Mouse (Mus musculus) heart, embryonic 16.5 days (tissue): ENCODE results near the gene Fbxl17. TPM values are rescaled to one million over a fixed set of nuclear protein-coding genes. Genes with fewer than 3 reads are reported as not detected.

Experiments used
- ATAC-seq: fragments of 200-750 bp; cut with Nextera tagmentation; replicated peaks from 2 replicates; pipeline ENCODE4 v1.8.0; 2017; ENCODE audit warnings: moderate number of reproducible peaks; ENCODE audit not compliant: insufficient read depth, low FRiP score; ENCODE audit errors: extremely low read depth
- H3K27ac ChIP-seq: fragments of 300-500 bp; sonication (generic); 2 replicates; pipeline ENCODE4 v1.5.1; 2014; ENCODE audit warnings: mild to moderate bottlenecking, low read length, control low read depth, moderate library complexity
- H3K27me3 ChIP-seq: fragments of 300-500 bp; sonication (generic); 2 replicates; pipeline ENCODE4 v1.6.1; 2014; ENCODE audit warnings: low read length, mixed read lengths; ENCODE audit not compliant: control insufficient read depth, insufficient read depth
- H3K36me3 ChIP-seq: fragments of 300-500 bp; sonication (generic); 2 replicates; pipeline ENCODE4 v1.6.1; 2014; ENCODE audit not compliant: control insufficient read depth, insufficient read depth
- H3K4me1 ChIP-seq: fragments of 300-500 bp; sonication (generic); 2 replicates; pipeline ENCODE4 v1.6.1; 2014; ENCODE audit warnings: low read length, mixed read lengths; ENCODE audit not compliant: control insufficient read depth, insufficient read depth
- H3K4me2 ChIP-seq: fragments of 300-500 bp; sonication (generic); 2 replicates; pipeline ENCODE4 v1.6.1; 2014; ENCODE audit warnings: low read depth, mild to moderate bottlenecking, control low read depth, low read length
- H3K4me3 ChIP-seq: fragments of 300-500 bp; sonication (generic); 2 replicates; pipeline ENCODE4 v1.5.1; 2014; ENCODE audit warnings: mild to moderate bottlenecking, control low read depth, low read length
- H3K9ac ChIP-seq: fragments of 300-500 bp; sonication (generic); 2 replicates; pipeline ENCODE4 v1.6.1; 2014; ENCODE audit warnings: low read length, control low read depth
- H3K9me3 ChIP-seq: fragments of 300-500 bp; sonication (generic); replicated peaks from 2 replicates; pipeline ENCODE4 v1.6.1; 2016; ENCODE audit warnings: low read length; ENCODE audit not compliant: control insufficient read depth
- WGBS: fragments of 180-500 bp; shearing (Covaris S2); extraction: QIAGEN DNeasy Blood & Tissue Kit; methylation state at CpG from one replicate; pipeline ENCODE4 v1.1.7; 2014; 5-methylcytosine and 5-hydroxymethylcytosine counted together
- polyA plus RNA-seq: library from polyadenylated mRNA; unstranded; fragments of >200 nt; fragmentation: Nextera tagmentation; extraction: Ambion mirVana; gene quantifications from 2 replicates; pipeline ENCODE4 v1.2.1, GENCODE M21; 2015

The Fbxl17 gene
- polyA plus RNA-seq, 1 experiment from 2014 or later = 14.3 TPM

GRCm38 (mm10) chr17:63402170-63402569 is 97.6 kb downstream of the Fbxl17 start:
- H3K27me3 ChIP-seq = no peaks in the 10 kb centered on the region
- peak overlapping the region; percentile 25 for H3K27ac ChIP-seq
- WGBS = 65% methylated on average over 3 of the region's 3 CpGs
- H3K4me1 ChIP-seq = peaks cover 29% of the 10 kb centered on the region
- no peak overlapping the region for H3K9ac ChIP-seq
- no peaks in the 10 kb centered on the region for H3K9me3 ChIP-seq
- H3K4me2 ChIP-seq = no peak overlapping the region
- no peak for ATAC-seq
- H3K36me3 ChIP-seq = no peaks in the 10 kb centered on the region
- H3K4me3 ChIP-seq = no peak overlapping the region

- Histone ChIP-seq H3K36me3 (no peaks in the 10 kb centered on the region), H3K9me3 (no peaks in the 10 kb centered on the region), H3K4me2 (no peak overlapping the region), H3K9ac (no peak overlapping the region), H3K4me3 (no peak overlapping the region), H3K27me3 (no peaks in the 10 kb centered on the region), H3K27ac (no peak overlapping the region), H3K4me1 (peaks cover 19% of the 10 kb centered on the region)
- 79% methylated on average over 5 of the region's 5 CpGs for WGBS
- no peak for ATAC-seq
Observed at GRCm38 (mm10) chr17:63400640-63401039, 99.2 kb downstream of the Fbxl17 start.

- H3K9ac ChIP-seq = no peak overlapping the region
- no peak overlapping the region for H3K27ac ChIP-seq
- ATAC-seq = no peak
- 87% methylated on average over 8 of the region's 8 CpGs for WGBS
- no peak overlapping the region for H3K4me3 ChIP-seq
- peaks cover 12% of the 10 kb centered on the region for H3K4me1 ChIP-seq
- H3K9me3 ChIP-seq = no peaks in the 10 kb centered on the region
- H3K4me2 ChIP-seq = no peak overlapping the region
- H3K27me3 ChIP-seq = no peaks in the 10 kb centered on the region
- no peaks in the 10 kb centered on the region for H3K36me3 ChIP-seq
Observed at GRCm38 (mm10) chr17:63399816-63400215, 100.0 kb downstream of the Fbxl17 start.

- Histone ChIP-seq H3K27me3 (no peaks in the 10 kb centered on the region), H3K36me3 (no peaks in the 10 kb centered on the region), H3K4me2 (no peak overlapping the region), H3K4me1 (peaks cover 4% of the 10 kb centered on the region; the same call in 1 of the 2 replicates), H3K9me3 (no peaks in the 10 kb centered on the region), H3K9ac (no peak overlapping the region), H3K27ac (no peak overlapping the region), H3K4me3 (no peak overlapping the region)
- 80% methylated on average over 4 of the region's 4 CpGs for WGBS
- no peak for ATAC-seq
Observed at GRCm38 (mm10) chr17:63391506-63391905, 108.3 kb downstream of the Fbxl17 start.

- Histone ChIP-seq H3K9me3 (no peaks in the 10 kb centered on the region), H3K4me2 (no peak overlapping the region), H3K4me3 (no peak overlapping the region), H3K4me1 (peaks cover 4% of the 10 kb centered on the region; the same call in 1 of the 2 replicates), H3K9ac (no peak overlapping the region), H3K36me3 (no peaks in the 10 kb centered on the region), H3K27me3 (no peaks in the 10 kb centered on the region), H3K27ac (no peak overlapping the region)
- WGBS = 79% methylated on average over 4 of the region's 4 CpGs
- no peak for ATAC-seq
Observed at GRCm38 (mm10) chr17:63390951-63391350, 108.9 kb downstream of the Fbxl17 start.

- H3K4me3 ChIP-seq = no peak overlapping the region
- peaks cover 2% of the 10 kb centered on the region for H3K36me3 ChIP-seq
- H3K27me3 ChIP-seq = no peaks in the 10 kb centered on the region
- no peak overlapping the region for H3K9ac ChIP-seq
- WGBS = 61% methylated on average over 3 of the region's 3 CpGs
- peak overlapping the region; percentile 34; the same call in 1 of the 2 replicates for H3K4me2 ChIP-seq
- peak overlapping the region; percentile 50 for H3K27ac ChIP-seq
- H3K9me3 ChIP-seq = peaks cover 5% of the 10 kb centered on the region; the same call in 1 of the 2 replicates
- peaks cover 12% of the 10 kb centered on the region; the same call in 1 of the 2 replicates for H3K4me1 ChIP-seq
- ATAC-seq = no peak
Observed at GRCm38 (mm10) chr17:63370977-63371376, 128.8 kb downstream of the Fbxl17 start.

GRCm38 (mm10) chr17:63369631-63370310 is 130.0 kb downstream of the Fbxl17 start:
- Histone ChIP-seq H3K4me2 (no peak overlapping the region), H3K9me3 (no peaks in the 10 kb centered on the region), H3K27me3 (no peaks in the 10 kb centered on the region), H3K4me1 (peaks cover 12% of the 10 kb centered on the region; the same call in 1 of the 2 replicates), H3K4me3 (no peak overlapping the region), H3K36me3 (no peaks in the 10 kb centered on the region), H3K27ac (no peak overlapping the region), H3K9ac (no peak overlapping the region)
- no peak for ATAC-seq
- 68% methylated on average over 8 of the region's 8 CpGs for WGBS

GRCm38 (mm10) chr17:63367476-63367875 is 132.3 kb downstream of the Fbxl17 start:
- Histone ChIP-seq H3K4me2 (no peak overlapping the region), H3K4me1 (peaks cover 12% of the 10 kb centered on the region; the same call in 1 of the 2 replicates), H3K27me3 (no peaks in the 10 kb centered on the region), H3K4me3 (no peak overlapping the region), H3K27ac (no peak overlapping the region), H3K36me3 (no peaks in the 10 kb centered on the region), H3K9me3 (no peaks in the 10 kb centered on the region), H3K9ac (no peak overlapping the region)
- 85% methylated on average over 6 of the region's 6 CpGs for WGBS
- ATAC-seq = no peak

- no peak for ATAC-seq
- WGBS = 51% methylated on average over 11 of the region's 11 CpGs
- no peak overlapping the region for H3K27ac ChIP-seq
Observed at GRCm38 (mm10) chr17:63366045-63366444, 133.8 kb downstream of the Fbxl17 start.

More at GRCm38 (mm10) chr17:63366045-63366444, 133.8 kb downstream of the Fbxl17 start:
- no peak overlapping the region for H3K9ac ChIP-seq
- H3K36me3 ChIP-seq = peaks cover 2% of the 10 kb centered on the region; the same call in 1 of the 2 replicates
- H3K4me1 ChIP-seq = peaks cover 12% of the 10 kb centered on the region
- no peaks in the 10 kb centered on the region for H3K27me3 ChIP-seq
- H3K4me3 ChIP-seq = no peak overlapping the region
- no peaks in the 10 kb centered on the region; the same call in 1 of the 2 replicates for H3K9me3 ChIP-seq
- H3K4me2 ChIP-seq = no peak overlapping the region
